Mouse (Mus musculus) neutrophil, adult 5-6 weeks (primary cell): ENCODE data around the gene Gstp1. TPM values are rescaled to one million over a fixed set of nuclear protein-coding genes. Genes with fewer than 3 reads are reported as not detected.
"Not testable (repeated sequence)": the region's sequence is repeated elsewhere in the genome, so short reads cannot be mapped to it uniquely, and the experiment has no call there.

Source experiments
- ATAC-seq: fragments of 151-379, 151-347 bp; 2 replicates; pipeline ENCODE4 v1.8.0; 2017; ENCODE audit warnings: mild to moderate bottlenecking, moderate TSS enrichment; ENCODE audit not compliant: insufficient number of reproducible peaks, poor library complexity, low FRiP score, severe bottlenecking; ENCODE audit errors: extremely low read depth
- total RNA-seq: library from RNA; stranded (forward); fragments of 200-1000 nt; gene quantifications from 2 replicates; pipeline ENCODE4 v1.2.3, GENCODE M21; 2017

Gstp1 gene
- total RNA-seq, 1 experiment from 2014 or later: 53.2 TPM

DNA sequence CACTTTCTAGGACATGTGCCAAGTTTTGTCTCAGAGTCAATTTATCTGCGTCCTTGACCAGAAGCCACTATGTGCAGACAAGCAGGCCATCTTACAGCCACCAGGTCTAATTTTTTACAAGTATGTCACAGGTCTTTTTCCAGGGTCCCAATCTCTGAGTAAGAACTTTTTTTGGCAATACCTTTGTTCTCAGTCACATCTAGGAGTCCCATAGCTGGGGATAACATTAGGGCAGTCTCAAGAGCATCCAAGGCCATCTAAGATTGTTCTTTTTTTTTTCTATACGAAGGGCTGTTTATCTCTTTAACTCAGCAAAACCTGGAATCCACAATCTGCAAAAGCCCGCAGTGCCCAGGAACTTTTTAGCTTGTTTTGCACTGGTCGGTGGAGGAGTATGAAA, 25.6 kb upstream of the Gstp1 start:
- not testable (repeated sequence) for ATAC-seq

DNA sequence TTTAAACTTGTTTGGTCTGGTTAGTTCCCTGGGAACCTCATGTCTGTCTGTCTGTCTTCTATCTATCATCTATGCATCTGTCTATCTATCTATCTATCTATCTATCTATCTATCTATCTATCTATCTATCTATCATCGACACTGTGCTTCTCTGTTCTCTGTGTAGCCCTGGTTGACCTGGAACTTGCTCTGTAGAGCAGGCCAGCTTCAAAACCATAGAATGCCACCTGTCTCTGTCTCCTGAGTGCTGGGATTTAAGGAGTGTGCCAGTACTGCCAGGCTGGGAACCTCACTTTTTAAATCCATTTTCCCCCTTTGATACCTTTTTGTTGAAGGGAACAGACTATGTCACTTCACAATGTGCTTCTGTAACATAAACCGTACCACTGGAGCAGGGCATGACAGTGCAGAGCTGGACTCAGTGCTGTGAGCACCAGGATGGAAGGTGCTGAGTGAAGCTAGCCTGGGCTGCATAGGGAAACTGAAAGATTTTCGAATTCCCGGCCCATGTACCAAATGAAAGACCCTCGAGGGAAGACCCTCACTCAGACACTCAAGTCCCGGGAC, 23.2 kb upstream of the Gstp1 start:
- ATAC-seq: no peak

DNA sequence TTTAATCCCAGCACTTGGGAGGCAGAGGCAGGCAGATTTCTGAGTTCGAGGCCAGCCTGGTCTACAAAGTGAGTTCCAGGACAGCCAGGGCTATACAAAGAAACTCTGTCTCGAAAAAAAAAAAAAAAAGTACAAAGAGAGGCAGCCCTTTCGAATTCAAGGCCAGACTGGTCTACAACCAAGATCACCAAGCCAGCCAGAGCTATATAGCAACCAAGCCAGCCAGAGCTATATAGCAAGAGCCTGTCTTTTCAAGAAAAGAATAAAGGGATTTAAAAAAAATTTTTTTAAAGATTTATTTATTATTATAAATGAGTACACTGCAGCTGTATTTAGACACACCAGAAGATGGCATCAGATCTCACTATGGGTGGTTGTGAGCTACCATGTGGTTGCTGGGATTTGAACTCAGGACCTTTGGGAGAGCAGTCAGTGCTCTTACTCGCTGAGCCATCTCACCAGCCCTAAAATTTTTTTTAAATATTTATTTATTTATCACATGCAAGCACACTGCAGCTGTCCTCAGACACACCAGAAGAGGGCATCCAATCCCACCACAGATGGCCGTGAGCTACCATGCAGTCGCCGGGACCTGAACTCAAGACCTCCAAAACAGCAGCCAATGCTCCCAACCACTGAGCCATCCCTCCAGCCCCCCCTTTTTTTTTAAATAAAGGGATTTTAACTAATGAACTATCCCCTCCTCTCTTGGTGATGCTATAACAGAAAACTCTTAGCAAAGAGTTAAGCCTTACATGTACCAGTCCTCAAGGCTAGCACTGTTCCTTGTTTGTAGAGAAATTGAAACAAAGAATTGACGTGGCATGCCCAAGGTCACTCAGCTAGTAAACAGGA, 22.5 kb upstream of the Gstp1 start:
- ATAC-seq: not testable (repeated sequence)

GRCm38 (mm10) chr19:4059069-4059740, 21.4 kb upstream of the Gstp1 start, which contains the start of gene Gstp3:
Gene Gstp3 (minus strand): TSS chr19:4059569.
- ATAC-seq: peak; percentile 37

DNA sequence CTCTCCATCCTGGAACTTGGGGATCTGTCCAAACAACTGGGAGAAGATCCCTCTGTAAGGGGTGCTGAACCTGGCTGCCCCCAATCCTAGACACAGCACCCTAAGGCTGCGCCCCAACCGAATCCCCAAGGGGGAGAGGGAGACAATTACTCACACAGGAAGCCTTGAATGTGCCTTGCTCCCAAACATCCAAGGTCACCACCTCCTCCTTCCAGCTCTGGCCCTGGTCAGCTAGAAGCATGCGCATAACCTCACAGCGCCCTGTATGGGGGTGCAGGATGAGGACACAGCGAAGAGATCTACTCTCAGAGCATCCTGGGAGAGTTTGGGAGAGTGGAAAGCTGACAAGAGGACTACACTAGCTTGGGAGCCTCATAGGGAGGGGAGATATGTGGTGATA, 20.8 kb upstream of the Gstp1 start:
- no peak for ATAC-seq

GRCm38 (mm10) chr19:4057962-4058361, 20.2 kb upstream of the Gstp1 start:
- no peak for ATAC-seq

DNA sequence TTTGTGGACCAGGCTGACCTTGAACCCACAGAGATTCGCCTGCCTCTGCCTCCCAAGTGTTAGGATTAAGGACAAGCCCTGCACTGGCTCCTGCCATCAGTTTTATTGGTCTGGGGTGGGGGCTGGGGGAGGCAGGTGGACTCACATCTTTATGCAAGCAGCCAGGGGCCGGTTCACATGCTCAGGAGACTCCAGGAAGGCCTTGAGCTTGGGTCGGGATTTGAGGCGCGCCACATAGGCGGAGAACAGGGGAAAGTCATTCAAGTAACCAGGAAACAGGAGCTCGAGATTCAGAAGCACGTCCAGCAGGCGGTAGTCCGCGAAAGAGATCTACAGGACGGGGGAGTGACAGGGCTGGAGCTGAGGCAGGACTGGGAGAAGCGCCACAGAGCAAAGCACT, 19.6 kb upstream of the Gstp1 start:
- ATAC-seq: no peak

- ATAC-seq: no peak
These were observed 18.9 kb upstream of the Gstp1 start for GRCm38 (mm10) chr19:4056727-4057126.

DNA sequence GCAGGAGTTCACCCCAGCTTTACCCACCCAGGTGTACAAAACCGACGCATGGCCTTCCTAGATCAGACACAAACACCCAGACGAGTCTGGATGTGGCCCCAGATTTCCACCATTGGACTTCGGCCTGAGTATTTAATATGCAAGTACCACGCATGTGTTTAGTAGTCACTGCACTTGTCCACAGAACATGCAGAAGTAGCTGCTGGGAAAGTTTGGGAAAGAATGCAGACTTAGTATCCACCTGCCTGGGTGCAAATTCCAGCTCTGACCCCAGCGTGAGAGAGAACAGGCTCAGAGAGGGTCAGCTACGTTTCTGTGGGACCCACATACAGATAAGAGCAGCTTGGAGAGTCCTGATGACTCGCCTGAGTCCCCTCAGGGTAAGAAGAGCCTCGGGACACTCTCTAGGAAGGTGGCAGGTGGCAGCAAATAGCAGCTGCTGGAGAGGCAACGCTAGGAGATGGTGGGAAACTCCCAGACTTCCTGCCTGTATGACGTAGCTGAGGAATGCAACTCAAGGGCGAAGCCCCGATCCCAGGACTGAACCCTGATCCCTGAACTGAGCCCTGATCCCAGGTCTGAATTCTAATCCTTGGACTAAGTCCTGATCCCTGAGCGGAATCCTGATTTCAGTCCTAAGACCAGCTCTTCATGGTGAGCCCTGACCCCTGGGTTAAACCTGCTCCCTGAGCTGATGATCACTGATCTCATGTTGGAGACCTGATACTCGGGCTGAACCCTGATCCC, 18.3 kb upstream of the Gstp1 start:
- no peak for ATAC-seq

- no peak for ATAC-seq
These were observed 17.6 kb upstream of the Gstp1 start for GRCm38 (mm10) chr19:4055216-4055946.

- ATAC-seq: no peak
These were observed 16.8 kb upstream of the Gstp1 start for GRCm38 (mm10) chr19:4054613-4055012.

DNA sequence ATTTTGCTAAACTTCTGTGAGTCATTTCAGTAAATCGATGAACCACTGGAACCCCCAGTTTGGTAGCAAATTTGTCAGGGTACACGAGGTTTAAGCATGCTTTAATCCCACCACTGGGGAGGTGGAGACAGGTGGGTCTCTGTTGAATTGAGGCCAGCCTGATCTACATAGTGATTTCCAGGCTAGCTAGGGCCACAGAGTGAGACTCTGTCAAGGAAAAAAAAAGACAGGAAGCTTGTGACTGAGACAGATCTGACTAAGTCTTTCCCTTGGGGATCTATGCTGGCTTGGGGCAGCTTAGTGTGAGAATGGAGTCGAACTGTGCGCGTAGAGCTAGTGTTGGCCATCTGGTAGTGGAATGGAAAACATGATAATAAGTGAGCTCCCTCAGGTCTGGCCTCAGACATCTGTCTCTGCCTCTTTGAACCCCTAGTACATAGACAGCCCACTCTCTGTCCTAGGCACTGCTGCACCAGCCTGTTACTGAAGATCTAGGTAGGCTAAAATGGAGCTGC, 14.8 kb upstream of the Gstp1 start:
- no peak for ATAC-seq

DNA sequence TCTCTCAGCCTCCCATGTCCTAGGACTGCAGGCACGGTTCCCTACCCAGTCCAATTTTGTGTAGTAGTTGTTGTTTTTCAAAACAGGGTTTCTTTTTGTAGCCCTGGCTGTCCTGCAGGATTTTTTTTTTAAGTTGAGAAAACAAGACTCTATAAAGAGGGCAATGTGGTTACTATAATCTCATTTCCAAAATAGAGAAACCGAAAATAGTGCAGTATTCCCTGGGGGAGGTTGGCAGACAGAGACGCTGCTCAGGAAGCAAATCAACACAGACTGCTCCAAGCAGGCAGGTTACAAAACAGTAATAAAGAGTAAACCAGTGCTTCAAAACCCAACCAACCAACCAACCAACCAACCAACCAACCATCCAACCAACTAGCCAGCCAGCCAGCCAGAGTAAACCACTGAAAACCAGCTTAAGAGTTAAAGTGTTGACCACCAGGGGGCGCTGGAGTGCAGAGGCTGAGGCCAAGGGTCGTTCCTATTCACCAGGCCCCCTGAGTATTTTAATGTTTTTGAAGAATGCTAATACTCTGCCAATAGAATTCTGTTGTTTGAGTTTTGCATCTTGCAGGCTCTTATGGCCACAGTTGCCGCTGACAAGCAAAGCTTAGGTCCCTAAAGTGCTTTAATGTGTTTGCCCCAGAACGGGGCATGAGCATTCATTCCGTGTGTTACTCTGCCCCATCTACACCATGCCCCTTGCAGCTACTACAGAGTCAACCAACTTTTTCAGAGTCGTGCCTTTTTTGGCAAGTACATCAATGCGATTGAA, 14.1 kb upstream of the Gstp1 start:
- no peak for ATAC-seq

- ATAC-seq: no peak
These were observed 13.2 kb upstream of the Gstp1 start for GRCm38 (mm10) chr19:4051016-4051415.

DNA sequence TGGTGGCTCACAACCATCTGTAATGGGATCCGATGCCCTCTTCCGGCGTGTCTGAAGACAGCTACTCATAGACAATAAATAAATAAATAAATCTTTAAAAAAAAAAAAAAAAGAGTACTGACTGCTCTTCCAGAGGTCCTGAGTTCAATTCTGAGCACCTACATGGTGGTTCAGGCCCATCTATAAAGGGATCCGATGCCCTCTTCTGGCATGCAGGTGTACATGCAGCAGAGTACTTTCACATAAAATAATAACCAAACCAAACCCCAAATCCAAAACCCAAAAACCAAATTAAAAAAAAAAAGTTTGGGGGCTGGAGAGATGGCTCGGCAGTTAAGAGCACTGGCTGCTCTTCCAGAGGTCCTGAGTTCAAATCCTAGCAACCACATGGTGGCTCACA, 11.3 kb upstream of the Gstp1 start:
- not testable (repeated sequence) for ATAC-seq

GRCm38 (mm10) chr19:4047859-4048258, 10.1 kb upstream of the Gstp1 start:
- ATAC-seq: peak; percentile 79

DNA sequence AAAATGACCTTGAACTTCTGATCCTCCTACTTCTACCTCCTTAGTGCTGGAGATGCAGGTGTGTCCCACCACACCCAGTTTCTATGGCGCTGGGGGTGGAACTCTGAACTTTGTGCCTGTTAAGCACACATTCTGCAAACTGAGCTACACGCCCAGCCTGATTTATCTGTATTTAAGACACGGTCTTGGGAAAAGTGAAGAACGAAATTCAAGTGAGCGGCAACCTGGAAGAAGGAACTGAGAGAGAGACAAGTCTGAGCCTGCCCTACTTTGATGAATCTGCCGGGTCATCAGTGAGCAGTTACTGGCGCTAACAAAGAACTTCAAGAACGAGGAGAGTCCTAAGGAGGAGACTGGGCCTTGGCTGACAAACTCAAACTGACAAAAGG, 9.1 kb upstream of the Gstp1 start:
- ATAC-seq: no peak
